Mouse (Mus musculus): Measurements from ENCODE around the gene Otop1.

Otop1 gene

DNA sequence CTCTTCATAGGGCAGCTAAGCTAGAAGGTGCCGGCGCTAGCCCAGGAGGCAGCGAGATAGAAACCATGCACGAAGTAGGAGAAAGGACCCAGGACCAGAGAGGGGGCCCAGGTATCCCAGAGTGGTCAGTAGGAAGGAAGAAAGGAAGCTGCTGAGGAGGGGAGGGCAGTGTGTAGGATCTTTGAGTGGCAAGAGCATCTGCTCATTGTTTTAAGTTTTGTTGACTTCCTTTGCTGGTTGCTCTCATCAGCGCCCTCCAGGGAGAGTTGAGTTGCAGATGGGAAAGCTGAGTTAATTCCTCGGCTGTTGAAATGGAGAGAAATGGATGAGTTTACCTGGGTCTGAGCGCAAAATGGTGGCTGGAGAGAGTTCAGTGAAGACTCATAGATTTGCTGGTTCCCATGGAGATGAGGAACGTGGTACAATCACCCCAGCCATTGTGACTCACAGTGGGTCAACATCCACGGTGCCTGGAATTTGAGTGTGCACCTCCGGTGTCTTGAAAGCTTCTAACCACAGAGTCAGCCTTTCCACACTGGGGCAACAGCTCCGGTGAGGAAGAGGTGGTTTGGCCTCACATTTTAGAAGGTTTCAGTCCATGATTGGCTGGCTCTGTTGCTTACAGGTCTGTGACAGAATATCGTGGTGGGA, 26.1 kb downstream of the Otop1 start:
- no peak for DNase-seq (ENCODE audit: low read depth in 2 of 2, low spot score in 2 of 2)

- no peak for DNase-seq (ENCODE audit: low read depth in 2 of 2, low spot score in 2 of 2)
Observed at GRCm38 (mm10) chr5:38302651-38303050, 26.9 kb downstream of the Otop1 start.

DNA sequence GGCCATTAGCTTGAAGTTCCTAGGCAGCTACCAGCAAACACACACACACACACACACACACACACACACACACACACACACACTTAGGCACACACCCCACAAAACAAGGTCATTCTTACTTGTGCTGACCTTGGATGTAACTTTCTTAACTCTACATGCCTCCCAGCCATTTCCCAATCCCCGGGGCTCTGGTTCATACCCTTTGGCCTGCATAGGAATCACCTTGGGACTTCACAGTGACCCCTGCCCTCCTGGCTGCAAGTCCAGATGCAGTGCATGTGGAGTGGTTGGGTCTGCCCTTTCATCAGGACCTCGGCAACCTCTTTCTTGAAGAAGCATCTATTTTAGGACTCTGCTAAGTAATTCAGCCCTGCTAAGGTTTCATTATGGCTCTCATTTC, 29.5 kb downstream of the Otop1 start:
- DNase-seq (ENCODE audit: low read depth in 2 of 2, low spot score in 2 of 2): no peak

DNA sequence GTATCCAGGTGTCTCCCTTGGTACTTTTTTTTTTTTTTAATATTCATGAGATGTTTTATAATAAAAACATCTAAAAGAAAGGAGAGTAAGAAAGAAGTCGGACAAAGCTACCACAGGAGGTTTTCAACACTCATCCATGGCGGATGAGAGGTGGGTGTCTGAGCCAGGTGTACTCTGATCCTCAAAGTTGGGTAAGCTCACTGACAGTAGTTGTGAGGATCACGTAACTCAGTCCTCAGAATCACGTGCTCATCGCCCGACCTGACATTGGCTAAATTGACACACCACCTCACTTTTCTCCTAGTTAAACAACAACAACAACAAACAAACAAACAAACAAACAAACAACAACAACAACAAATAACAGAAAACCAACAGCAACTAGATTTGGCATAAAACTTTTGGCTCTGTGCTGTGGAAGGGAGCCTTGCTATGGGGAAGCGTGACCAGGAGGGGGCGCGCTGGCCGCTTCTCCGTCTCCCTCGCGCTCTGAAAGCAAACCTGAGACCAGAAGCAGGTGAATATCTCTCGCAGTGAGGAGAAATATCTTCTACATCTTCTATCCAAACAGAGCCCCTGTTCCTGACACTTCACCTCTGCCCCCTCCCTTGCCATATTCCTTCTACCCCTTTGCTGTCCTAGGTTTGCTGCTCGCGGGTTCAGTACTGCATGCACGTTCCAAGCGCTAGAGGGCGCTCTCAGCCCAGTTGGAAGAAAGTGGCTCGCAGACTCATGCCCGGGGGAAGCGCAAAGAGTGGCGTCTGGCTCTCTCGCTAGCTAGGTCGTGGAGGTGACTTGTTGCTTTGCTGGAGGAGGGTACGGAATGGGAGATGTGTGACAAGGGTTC, 31.7 kb downstream of the Otop1 start:
- DNase-seq (ENCODE audit: low read depth in 2 of 2, low spot score in 2 of 2): peak; percentile 70 to 84

DNA sequence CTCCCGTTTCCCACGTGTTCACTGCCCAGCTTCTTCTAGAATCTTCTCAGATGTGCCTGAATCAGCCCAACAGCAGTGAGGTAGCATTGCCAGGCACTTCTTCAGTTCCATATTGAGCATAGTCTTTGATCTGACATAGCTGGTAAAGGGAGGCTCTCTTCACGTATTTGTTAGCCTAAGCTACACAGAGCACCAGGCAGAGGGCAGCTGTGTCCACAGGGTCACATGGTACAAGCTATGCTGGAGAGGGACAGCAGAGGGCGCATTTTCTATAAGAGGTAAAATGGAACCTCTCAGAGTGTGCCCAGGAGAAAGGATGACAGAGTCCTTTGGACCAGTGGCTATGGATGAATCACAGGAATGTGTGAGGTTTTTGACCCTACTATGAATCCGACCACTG, 33.1 kb downstream of the Otop1 start:
- peak; percentile 9 to 45 for DNase-seq (ENCODE audit: low read depth in 2 of 2, low spot score in 2 of 2)

GRCm38 (mm10) chr5:38309795-38310194, 34.0 kb downstream of the Otop1 start:
- no peak for DNase-seq (ENCODE audit: low read depth in 2 of 2, low spot score in 2 of 2)

DNA sequence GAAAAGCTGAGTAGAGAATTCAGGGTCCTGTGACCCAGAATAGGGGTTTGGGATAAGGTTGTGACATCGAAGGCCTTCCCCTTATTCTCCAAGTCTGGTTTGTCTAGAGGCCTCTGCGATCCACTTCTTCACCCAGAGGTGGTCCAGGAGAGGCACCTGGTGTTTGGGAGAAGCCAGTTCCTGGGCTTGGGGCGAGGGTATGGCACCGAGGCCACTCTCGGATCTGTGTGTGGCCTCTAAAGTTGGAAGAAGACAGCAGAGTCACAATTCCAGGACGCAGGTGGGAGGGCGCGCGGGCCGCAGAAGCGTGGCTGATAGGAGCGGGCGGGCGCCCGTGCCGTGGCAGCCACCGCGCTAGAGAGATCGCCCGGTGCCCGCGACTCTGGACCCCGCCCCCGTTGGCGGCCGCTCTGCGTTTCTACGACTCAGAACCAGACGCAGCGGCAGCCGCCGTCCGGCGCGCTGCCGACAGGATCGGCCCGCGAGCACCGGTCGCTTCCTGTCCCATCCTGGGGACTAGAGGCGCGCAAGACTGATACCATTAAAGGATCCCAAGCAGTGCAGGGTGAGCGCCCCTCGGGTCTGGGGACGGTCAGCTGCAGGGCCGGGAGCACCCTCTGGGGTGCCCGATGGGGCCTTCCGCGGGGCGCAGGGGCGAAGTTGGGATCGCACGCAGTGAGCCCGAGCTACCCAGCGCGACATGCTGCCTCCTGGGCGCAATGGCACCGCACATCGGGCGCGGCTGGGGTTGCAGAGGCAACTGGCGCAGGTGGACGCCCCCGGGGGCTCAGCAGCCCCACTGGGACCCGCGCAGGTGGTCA, 43.4 kb downstream of the Otop1 start, which contains the start of gene Drd5:
TSS of gene Drd5 (plus strand) at position 402 of the 821 bp plus-strand sequence.
- no peak for DNase-seq (ENCODE audit: low read depth in 2 of 2, low spot score in 2 of 2)

- DNase-seq (ENCODE audit: low read depth in 2 of 2, low spot score in 2 of 2): no peak
Observed at GRCm38 (mm10) chr5:38333381-38333780, 57.6 kb downstream of the Otop1 start.

DNA sequence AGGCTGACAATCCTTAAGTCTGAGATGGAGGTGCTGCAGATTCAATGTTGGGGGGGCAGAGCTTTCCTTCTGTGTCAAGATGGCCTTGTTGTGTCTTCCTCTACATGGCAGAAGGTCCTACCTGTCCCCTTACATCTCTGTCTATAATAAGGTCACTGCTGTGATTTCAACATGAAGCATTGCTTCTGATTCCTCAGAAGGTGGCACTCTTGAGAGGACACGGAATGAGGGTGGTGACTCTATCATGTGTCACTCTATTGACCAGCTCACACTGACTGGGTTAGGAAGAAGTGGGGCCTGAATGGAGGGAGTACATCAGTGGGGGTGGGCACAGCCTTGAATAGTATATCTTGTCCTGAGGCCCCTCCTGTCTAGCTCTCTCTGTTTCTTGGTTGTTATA, 58.8 kb downstream of the Otop1 start:
- DNase-seq (ENCODE audit: low read depth in 2 of 2, low spot score in 2 of 2): no peak

DNA sequence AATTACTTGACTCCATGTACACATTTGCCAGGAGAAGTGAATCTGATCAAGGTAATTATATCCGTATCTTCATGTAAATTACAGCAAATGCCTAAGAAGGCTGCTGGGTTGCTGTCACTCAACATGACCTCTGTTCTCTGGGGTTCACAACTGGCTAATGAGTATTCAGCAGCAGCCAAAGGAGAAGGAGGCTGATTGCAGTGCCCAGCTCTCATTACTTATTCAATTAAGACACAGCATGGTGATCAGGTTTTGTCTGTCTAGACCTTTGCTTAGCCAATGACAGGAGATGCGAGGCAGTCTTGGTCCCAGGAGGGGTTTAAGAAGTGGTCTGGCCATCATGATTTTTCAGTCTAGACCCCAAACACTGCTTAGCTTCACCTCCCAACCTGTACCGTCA, 67.3 kb downstream of the Otop1 start:
- DNase-seq (ENCODE audit: low read depth in 2 of 2, low spot score in 2 of 2): no peak

DNA sequence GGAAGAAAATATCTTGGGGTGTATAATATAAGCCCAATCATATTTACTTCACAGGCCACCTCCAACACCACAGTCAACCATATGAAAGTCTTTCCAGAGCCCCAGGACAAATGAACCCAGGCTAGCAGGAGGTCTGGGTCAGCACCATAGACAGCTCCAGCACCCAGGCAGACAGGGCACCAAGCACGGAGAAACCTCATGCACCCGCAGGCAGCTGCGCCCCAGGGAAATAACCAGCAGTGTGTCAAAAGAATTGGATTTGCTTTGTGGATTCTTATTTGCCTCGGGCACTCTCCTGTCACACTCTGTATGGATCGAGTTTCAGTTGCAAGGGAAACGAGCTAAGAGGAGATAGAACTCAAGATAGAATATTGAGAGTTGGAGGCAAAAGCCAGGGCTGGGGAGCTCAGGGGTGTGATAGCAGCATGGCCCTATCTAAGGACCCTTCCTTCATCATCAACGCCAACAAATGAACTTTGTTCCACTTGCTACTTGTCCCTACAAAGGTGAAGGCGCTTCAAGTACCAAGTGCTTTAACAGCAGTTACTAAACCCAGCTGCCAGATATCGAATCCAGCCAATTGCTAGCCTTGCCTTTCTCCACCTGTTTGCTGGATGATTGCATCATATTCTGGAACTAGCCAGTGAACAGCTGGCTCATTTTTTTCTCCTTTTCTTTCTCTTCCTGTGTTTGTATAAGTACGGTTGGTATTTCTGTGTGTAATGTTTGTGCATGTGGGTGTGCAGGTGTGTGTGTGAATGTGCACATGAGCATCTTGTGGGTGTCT, 71.1 kb downstream of the Otop1 start:
- no peak for DNase-seq (ENCODE audit: low read depth in 2 of 2, low spot score in 2 of 2)

DNA sequence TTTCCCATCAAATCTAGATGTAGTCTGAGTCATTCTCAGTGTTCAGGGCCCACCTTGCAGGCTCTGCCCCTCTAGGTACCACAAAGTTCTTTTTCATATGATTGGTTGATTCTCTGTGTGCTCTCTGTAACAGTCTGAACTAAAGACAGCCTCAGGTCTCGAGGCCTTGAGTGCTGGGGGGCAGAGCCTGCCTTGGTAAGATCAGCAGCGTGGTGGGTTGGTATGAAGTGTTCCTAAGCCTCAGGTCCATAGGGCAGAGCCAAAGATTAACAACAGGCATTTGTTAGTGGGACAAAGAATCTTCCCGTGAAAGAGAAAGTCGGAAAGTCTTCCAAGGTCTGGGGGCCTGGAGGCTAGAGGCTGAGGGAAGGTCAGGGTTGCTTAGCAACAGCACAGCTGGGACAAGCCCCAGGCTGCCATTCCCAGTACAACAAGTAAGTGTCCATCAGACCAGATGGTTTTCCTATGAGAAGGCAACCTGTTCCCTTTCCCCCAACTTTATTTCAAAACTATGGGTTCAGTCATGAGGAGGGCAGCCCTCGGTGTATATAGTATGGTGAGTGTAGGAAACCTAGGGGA, 74.7 kb downstream of the Otop1 start:
- DNase-seq (ENCODE audit: low read depth in 2 of 2, low spot score in 2 of 2): no peak
